Mouse (Mus musculus): Measurements from ENCODE around the gene H2-Eb2.
"Not testable (repeated sequence)": the region's sequence is repeated elsewhere in the genome, so short reads cannot be mapped to it uniquely, and the experiment has no call there.

H2-Eb2 gene

DNA sequence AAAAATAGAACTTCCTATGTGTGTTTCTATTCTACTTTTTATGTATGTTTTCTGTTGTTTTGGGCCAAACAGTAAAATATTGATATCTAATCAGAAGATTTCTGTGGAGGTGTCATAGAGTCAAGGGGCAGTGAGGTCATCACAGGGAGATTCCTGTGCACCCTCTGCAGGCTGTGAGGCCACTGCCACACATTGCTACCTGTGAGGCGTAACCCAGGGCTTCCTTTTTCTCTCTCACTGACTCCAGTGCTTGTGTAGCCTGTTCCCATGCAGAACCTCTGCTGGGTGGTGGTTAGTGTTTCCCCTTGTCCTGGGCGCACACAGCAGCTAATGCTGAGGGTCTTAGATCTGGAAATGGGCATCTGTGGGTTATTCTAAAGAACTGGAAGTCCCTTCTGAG is 19.1 kb upstream of the H2-Eb2 start:
- DNase-seq (ENCODE audit: low spot score in 2 of 2), result no peak

DNA sequence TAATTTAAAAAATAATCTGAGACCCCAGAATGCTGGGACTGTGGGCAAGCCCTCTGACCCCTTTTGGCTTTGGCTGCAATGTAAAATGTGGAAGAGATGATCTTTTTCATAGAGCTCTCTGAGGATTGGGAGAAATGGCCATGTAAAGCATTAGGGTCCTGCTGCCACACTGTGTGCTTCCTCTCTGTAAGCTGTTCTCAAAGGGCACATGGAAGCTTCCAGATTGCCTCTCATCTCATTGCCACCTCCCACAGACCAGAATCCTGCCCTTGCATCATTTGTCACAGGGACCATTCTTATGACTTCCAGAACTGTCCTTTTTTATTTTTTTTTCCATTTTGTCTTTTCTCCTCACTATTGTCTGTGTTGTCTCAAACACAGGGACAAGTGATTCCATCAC is 18.2 kb upstream of the H2-Eb2 start:
- DNase-seq (ENCODE audit: low spot score in 2 of 2), result no peak

DNA sequence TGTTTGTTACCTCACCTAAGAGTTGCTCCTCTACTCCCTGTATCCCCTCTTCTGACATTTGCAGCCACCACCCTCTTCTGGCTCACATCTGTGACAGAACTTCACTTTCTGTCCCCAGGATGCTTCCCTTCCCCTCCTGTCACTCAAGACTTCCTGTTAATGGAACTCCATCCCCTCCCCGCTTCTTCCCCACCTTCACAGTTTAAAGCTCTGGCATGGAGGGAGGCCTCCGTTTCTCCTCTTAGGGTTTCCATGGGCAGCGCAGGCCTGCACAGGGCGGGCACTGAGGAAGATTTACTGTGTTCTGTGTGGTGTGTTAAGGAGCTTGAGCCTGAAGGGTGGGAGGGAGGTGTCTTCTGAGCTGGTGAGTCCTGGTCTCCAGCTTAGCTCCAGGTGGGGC is 17.3 kb upstream of the H2-Eb2 start:
- no peak for DNase-seq (ENCODE audit: low spot score in 2 of 2)

DNA sequence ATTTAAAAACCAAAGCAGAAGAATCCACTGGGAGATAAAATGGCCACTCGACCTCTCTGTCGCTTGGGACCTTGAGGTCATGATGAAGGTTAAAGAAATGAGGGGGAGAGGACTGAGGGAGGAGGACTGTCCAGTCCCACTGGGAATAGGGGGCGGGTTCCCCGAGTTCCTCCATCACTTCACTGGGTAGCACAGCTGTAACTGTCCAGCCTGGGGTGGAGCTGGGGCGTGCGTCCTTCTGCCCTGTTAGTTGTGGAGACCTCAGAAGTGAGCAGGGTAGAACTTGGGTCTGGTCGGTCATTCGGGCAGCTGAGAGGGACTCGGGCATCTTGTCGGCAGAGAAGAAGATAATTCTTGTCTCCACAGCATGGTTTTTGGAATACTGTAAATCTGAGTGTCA is 16.2 kb upstream of the H2-Eb2 start:
- DNase-seq (ENCODE audit: low spot score in 2 of 2), result no peak

DNA sequence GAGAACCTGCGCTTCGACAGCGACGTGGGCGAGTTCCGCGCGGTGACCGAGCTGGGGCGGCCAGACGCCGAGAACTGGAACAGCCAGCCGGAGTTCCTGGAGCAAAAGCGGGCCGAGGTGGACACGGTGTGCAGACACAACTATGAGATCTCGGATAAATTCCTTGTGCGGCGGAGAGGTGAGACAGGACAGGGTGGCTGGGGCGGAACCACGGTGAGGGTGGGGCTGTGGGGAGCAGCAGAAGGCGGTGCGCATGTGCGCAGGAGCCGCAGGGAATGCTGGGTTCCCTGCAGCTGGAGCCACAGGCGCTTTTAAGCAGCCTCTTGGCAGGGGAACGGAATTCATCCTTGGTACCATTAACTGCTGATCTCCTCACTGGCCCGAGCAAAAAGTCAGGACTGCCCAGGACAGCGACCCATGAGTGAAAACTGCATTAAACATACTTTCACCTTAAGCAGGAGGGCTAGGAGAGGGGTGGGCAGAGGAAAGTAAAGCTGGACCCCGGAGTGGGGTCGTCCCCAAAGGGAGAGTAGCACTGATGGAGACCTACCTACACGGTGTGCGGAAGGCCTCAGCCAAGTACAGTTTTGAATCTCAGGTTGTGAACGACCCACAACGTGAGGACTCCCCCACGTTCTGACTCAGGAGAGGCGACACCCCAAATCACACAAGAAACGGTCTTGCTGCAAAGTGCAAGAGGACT is 15.6 kb upstream of the H2-Eb2 start:
- DNase-seq (ENCODE audit: low spot score in 2 of 2), result peak; percentile 69 to 70

DNA sequence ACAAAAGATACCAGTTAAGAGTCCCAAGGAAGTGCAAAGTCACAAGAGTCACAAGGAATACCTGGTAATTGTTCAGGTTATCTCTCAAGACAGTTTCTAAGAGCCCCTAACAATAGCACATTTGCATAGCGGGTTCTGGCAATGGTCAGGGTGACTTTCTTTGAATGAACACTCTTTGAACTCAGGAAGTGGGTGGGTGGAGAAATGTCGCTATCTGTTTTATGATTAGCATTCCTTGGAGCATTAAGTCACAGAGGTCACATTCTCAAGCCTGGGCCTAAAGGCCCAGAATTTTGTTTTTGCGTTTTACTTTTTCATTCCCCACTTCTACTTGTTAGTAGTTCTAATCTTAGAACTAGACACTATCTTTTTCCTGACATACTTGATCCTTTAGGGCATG is 14.9 kb upstream of the H2-Eb2 start:
- not testable (repeated sequence) for DNase-seq (ENCODE audit: low spot score in 2 of 2)

DNA sequence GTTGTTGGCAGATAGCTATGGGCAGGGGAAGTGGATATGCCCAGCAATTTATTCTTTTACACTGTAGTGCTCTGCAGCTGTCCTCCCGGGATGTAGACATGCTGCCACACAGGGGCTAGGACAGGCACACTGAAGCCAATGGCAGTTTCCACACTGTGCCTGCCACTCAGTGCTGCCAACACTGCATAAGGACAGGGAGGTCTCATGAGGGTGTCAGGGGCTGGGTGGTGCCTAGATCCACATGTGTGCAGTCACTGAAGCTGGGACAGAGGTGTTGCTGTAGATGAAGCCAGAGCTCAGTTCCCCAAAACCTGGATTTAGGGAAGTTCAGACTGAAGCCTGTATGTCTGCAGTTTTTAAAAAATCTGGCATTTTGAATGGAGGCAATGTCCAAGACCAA is 13.3 kb upstream of the H2-Eb2 start:
- DNase-seq (ENCODE audit: low spot score in 2 of 2), result no peak

DNA sequence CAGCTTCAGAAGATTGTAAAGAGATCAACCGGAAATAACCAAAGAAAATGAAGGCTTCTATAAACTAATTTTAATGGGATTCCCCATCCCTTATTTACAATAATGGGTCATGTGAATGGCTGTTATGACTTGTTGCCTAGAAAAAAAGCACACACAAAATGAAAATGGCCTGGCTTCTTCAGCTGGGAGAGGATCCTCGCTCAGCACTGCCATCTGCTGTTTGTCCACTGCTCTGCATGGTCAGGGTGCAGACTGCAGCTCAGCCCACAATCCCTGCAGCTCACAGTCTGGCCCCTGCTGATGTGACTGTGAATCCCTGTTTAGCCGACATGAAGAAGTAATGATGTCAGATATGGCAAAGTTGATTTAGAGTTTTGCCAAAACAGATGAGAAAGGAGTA is 12.1 kb upstream of the H2-Eb2 start:
- peak; percentile 80 to 85 for DNase-seq (ENCODE audit: low spot score in 2 of 2)

DNA sequence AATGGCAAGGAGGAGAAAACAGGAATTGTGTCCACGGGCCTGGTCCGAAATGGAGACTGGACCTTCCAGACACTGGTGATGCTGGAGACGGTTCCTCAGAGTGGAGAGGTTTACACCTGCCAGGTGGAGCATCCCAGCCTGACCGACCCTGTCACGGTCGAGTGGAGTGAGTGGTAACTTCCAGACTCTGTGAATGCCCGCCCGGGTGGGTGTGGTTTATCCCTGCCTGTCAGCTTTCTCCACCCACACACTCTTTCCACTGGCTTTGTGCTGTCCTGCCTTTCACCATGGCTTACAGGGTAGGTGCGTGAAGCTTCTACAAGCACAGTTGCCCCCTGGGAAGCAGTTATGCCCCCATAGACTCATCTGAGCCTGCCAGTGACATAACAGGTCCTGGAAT is 11.2 kb upstream of the H2-Eb2 start:
- DNase-seq (ENCODE audit: low spot score in 2 of 2), result no peak

DNA sequence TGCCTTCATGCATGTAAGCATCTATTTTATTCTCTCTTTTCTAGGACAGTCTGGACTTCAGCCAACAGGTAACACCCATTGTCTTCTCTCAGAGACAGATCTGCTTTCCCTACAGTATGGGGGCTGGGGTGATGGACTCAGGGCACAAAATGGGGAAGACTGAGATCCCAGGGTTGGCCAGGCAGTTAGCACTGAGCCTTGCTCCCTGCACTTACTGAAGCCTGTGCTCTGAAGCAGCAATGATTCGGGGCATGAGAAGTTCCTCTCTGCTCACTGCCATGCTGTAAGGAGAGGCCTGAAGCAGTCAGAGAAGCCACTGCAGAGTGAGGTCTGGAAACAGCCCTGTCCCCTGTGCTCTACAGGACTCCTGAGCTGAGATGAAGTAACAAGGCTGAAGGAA is 10.0 kb upstream of the H2-Eb2 start:
- DNase-seq (ENCODE audit: low spot score in 2 of 2), result no peak

DNA sequence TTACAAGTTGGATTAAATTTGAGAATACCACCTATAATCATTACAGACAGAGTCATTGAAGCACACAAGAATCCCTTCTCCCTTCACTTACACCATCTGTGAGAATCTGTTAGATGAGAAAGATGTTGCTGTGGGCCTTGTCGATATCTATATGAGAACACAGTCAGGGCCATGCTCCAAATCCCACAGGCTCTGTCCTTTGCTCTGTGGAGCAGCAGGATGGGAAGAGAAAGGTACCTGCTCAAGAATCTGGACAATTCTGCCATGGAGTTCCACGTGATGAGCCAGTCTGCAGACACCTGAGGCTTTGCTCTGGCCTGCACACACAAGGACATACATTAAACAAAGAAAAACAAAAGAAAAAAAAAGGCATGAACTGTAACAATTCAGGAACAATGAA is 8.8 kb upstream of the H2-Eb2 start:
- DNase-seq (ENCODE audit: low spot score in 2 of 2), result no peak

DNA sequence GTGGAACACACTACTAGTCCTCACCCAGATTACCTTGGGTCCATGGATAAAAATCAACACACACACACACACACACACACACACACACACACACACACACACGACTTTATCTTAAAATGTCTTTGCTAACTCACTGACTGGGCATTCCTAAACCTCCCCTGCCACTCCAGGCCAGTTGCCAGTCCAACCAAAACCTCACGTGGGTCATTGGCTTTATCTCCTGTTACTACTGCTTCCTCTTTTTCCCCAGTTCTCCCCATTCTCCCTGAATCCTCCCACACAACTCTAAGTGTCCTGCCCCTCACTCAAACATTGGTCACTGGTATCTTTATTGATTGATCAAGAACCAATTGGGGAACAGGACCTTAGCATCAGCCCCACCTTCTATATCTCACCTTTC is 8.2 kb upstream of the H2-Eb2 start:
- DNase-seq (ENCODE audit: low spot score in 2 of 2), result no peak

DNA sequence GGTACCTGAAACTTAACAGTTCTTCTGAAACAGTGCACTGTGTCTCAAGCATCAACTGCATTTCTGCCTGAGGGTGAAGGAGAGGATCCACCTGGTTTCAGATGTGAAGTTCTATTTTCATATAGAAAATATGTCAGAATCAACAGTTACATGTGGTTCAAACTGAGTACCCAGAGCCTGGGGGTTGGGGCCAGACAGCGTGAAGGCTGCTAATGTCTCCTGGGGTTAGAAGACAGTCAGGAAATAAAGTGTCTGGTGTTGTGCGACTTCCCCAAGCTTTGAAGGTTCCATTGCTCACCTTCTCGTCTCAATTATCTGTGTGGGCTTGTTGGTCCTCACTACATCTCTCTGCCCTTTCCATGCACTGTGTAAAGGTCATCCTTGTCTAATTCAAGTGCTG is 908 bp downstream of the H2-Eb2 start:
- DNase-seq (ENCODE audit: low spot score in 2 of 2), result no peak

DNA sequence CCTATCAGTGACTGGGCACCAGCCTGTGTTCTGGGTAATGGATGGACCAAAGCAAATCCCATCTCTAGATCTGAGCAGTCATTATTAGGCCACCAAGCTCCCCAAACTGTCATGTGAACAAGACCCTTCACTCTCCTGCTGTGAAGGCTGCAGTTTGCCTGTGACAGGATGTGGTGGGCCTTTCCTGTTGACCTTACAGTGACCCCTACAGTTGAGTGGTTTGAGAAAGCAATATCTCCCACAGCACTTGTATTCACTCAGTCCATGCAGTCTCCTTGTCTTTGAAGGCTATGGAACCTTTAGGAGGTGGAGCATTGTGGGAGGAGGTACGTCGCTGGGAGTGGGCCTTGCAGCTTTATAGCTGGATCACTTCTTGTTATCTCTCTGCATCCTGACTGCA is 4.3 kb downstream of the H2-Eb2 start:
- no peak for DNase-seq (ENCODE audit: low spot score in 2 of 2)

DNA sequence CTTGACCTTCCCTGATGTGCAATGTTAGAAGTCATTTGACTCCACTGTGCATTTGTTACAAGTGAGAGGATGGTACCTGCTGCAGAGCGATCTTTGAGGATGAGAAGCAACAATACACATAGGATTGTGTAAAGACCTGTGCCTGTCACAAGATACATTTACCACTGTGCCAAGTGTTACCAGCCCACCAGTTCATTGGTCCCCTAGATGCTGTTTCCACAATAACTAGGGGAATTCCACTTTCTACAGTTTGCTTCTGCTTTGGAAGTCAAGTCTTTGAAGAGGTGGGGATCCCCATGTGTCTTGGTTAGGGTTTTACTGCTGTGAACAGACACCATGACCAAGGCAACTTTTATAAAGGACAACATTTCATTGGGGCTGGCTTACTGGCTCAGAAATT is 5.7 kb downstream of the H2-Eb2 start:
- no peak for DNase-seq (ENCODE audit: low spot score in 2 of 2)

DNA sequence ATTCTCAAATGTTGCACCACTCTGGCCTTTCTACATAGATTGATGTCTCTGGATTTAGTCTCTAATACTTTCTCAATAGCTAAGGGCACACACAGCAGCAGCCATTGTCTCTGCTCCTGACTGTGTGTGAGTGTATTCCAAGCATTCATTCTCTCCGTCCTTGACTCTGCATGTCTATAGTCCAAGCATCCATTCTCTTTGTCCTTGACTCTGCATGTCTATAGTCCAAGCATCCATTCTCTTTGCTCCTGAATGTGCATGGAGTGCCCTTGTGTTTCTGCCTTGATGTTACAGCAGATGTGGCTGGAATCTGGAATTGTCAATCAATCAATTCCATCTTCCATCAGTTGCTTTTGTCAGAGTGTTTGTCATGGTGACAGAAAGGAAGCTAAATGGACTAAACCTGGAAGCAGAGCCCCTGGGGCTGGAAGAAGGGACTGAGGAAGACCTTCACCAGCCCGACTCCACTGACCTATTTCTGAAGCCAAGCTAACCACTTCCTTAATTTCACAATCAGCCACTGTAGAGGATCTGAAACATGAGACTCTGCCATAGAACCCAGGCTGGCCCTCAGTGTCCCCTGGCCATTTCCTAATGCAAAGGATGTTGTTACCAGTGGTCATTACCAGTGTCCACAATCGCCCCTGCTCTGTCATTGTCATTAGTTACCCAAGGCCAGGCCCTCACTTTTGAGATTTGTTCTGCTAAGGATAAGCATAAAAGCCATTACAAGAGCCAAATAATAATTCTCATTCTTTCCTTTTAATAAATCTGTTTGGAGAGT is 15.3 kb downstream of the H2-Eb2 start:
- DNase-seq (ENCODE audit: low spot score in 2 of 2), result no peak

DNA sequence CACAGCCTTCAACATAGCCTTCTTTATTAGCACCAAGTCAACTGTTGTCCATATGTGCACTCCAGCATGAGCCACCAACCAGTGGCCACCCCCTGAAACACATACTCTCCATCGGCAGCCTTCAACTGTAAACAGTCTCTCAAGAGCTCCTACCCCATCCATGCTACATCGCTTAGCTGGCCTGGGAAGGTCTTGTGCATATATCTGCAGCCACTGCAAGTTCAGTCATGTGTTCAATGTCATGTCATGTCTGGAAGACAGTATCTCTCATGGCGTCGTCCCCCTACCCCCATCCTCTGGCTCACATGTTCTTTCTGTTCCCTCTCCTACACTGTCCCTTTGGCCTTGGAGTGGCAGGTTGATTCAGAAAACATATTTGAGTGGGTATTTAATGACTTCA is 19.4 kb downstream of the H2-Eb2 start:
- no peak for DNase-seq (ENCODE audit: low spot score in 2 of 2)

DNA sequence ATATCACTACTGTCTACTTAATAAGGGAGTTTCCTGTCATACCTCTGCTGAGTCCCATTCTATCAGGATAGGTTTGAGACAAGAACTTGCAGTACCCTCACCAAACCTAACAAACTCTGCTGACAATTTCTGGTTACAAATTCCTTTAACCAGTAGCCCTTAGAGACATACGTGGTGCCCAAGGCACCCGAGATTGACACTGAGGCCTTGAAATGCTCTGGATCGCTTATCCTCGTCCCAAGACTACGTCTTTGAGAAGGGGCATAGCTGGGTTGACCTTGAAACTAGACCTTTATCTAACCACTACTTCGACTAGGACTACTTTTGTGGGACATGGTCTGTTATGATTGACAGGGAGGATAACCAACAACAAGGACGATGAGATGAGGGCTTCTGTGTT is 20.0 kb downstream of the H2-Eb2 start:
- no peak for DNase-seq (ENCODE audit: low spot score in 2 of 2)

DNA sequence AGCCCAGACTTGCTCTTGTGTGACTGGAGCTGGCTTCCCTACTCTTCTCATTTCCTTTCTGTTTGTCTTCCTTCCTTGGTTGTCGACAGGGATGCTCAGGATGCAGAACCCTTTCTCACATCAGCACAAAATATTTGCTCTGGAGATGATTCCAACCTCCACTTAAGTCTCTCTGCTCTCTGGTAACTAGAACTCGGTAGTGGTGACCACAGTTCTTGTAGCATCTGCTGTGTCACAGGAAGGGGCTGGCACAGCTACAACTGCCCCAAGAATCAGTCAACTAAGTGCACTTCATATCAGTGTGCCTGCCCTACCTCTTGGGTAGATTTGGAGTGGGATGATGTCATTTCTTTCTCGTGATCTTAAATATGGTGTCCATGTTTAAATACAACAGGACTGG is 20.6 kb downstream of the H2-Eb2 start:
- no peak for DNase-seq (ENCODE audit: low spot score in 2 of 2)

DNA sequence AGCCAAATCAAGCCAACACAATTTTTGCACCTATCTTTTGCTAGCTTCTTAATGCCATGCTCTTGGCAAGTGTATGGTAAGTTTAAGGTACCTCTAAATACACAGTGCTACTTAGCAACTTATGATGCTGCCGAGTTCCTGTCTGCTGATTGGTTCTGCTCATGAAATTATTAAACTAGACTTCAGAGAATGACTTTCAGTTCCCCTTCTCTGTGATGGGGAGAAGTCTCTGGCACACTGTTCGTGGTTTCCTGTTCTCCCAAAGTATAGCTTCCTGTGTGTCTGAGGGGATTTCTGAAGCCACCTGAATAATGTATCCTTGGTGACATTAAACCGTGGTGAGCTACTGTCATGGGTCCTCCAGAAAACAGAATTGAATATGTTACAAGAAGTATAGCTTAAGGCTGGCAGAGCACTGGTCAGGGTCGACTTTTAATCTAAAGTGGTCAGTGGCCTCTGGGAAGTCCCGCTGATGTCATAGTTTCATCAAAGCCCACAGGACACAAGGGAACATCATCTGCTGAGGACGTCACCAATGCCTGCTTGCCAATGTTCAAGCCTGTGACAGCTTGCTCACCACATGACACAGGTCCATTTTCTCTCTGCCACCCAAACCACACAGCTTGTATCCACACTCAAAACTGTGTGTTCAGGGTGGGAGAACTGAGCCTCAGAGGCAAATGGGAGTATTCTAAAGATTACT is 22.3 kb downstream of the H2-Eb2 start:
- peak; percentile 62 to 80 for DNase-seq (ENCODE audit: low spot score in 2 of 2)

DNA sequence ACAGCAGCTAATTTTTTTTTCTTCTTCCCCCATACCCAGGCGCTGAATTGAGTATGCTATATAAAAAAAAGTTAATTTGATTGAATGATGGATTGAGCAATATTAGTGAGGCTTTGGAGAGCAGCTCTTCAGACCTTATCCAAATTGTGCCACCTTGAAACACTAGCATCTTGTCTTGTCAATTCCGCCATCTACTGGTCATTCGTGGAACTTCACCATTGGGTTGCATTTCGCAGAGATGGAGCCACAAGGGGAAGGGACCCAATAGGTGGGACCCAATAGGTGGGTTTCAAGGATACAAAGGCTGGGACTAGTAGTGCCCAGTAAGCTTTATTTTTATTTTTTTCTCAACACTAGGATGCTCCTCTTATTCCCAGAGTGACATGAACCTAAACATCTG is 24.0 kb downstream of the H2-Eb2 start:
- peak; percentile 88 to 89 for DNase-seq (ENCODE audit: low spot score in 2 of 2)

DNA sequence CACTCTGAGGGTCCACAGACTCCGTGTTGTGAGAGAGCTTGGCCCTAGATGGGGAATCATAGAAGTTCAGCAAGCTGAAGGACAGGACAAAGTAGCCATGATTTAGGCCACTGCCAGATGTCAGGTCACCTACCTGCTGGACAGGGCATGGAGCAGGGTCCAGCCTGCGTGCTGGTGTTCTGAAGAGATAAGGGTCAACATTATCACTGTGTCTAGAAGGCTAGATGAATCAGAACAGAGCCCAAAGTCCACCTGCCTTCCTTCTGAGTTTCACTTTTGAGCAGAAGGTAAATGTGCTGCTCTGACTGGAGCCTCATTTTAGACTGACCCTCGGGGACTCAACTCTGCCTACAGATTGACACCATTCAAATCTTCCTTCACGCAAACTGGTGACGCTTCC is 29.1 kb downstream of the H2-Eb2 start, which contains the start of gene Btnl2:
Btnl2 (plus strand) TSS at position 284 of the 400 bp plus-strand sequence.
- DNase-seq (ENCODE audit: low spot score in 2 of 2), result no peak

DNA sequence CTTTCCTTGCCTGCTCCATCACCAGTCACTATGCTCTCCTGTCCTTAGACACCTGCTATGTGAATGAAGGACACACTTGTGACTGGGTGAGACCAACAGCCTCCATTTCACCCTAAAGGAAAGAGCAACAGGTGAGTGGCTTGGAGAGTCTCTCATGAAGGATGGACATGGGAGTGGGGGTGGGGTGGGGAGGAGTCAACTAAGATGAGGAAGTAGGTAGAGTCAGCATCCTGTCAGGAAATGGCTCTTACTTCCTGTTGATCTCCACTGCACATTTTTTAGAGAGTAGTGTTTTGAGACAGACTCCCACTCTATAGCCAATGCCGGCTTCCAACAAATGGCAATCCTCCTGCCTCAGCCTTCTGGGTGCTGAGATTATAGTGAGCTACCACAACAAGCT is 29.5 kb downstream of the H2-Eb2 start:
- DNase-seq (ENCODE audit: low spot score in 2 of 2), result no peak
